Comparison of ENCODE assay signal across 8 mouse cellular contexts in genomic region chr6:22493632-22494260, GRCm38 (mm10).
DNase-seq lines count a peak whose midpoint lies in the region; ATAC-seq and TF ChIP-seq lines count a peak whose summit lies in the region.

No protein-coding gene starts in this region.

- no peaks in the 10 kb centered on the region for H3K4me1 ChIP-seq in embryonic facial prominence, embryonic 11.5 days (ENCODE audit: control insufficient read depth, insufficient read depth, low read length)
- H3K4me1 ChIP-seq in embryonic facial prominence, embryonic 10.5 days = no peaks in the 10 kb centered on the region
- no peaks in the 10 kb centered on the region for H3K4me1 ChIP-seq in thymus, adult 2 months (replicated peaks; ENCODE audit: control insufficient read depth, insufficient read depth, low read length)
- no peaks in the 10 kb centered on the region for H3K4me1 ChIP-seq in stomach, postnatal 0 days (replicated peaks; ENCODE audit: control insufficient read depth, insufficient read depth)

- H3K4me3 ChIP-seq in embryonic facial prominence, embryonic 11.5 days (ENCODE audit: low read depth, low read length) = no peak overlapping the region
- H3K4me3 ChIP-seq in embryonic facial prominence, embryonic 10.5 days = no peak overlapping the region
- H3K4me3 ChIP-seq in thymus, adult 2 months (ENCODE audit: control insufficient read depth, insufficient read depth, low read length) = no peak overlapping the region
- no peak overlapping the region for H3K4me3 ChIP-seq in stomach, postnatal 0 days (ENCODE audit: low read depth, low read length)

- ATAC-seq in embryonic facial prominence, embryonic 11.5 days (replicated peaks; ENCODE audit: insufficient number of reproducible peaks, low FRiP score, low TSS enrichment, low read depth) = no peak
- ATAC-seq in stomach, postnatal 0 days (ENCODE audit: low FRiP score, low TSS enrichment) = peak; percentile 51; the same call in 1 of the 2 replicates

- no peak for TF ChIP-seq EP300 in stomach, postnatal 0 days (optimal IDR thresholded peaks at IDR 0.05)

- H3K36me3 ChIP-seq in embryonic facial prominence, embryonic 11.5 days (replicated peaks; ENCODE audit: control insufficient read depth, insufficient read depth, low read depth, low read length) = no peaks in the 10 kb centered on the region
- no peaks in the 10 kb centered on the region for H3K36me3 ChIP-seq in embryonic facial prominence, embryonic 10.5 days (replicated peaks)
- H3K36me3 ChIP-seq in thymus, adult 2 months (ENCODE audit: control insufficient read depth, insufficient read depth, low read length) = no peaks in the 10 kb centered on the region
- no peaks in the 10 kb centered on the region for H3K36me3 ChIP-seq in stomach, postnatal 0 days (ENCODE audit: control insufficient read depth, insufficient read depth, low read length)

- no peaks in the 10 kb centered on the region for H3K27me3 ChIP-seq in embryonic facial prominence, embryonic 11.5 days (ENCODE audit: control insufficient read depth, insufficient read depth, low read length)
- H3K27me3 ChIP-seq in embryonic facial prominence, embryonic 10.5 days (replicated peaks; ENCODE audit: low read depth, poor library complexity, severe bottlenecking) = no peaks in the 10 kb centered on the region
- H3K27me3 ChIP-seq in thymus, adult 2 months (ENCODE audit: control insufficient read depth, insufficient read depth, low read length) = no peaks in the 10 kb centered on the region
- no peaks in the 10 kb centered on the region for H3K27me3 ChIP-seq in stomach, postnatal 0 days (ENCODE audit: control insufficient read depth, insufficient read depth, low read length)

- 45% methylated on average over 11 of the region's 11 CpGs for WGBS in embryonic facial prominence, embryonic 11.5 days
- WGBS in embryonic facial prominence, embryonic 10.5 days = 46% methylated on average over 11 of the region's 11 CpGs
- WGBS in thymus, adult 2 months = 37% methylated on average over 11 of the region's 11 CpGs
- WGBS in stomach, postnatal 0 days = 30% methylated on average over 11 of the region's 11 CpGs

- H3K9ac ChIP-seq in embryonic facial prominence, embryonic 11.5 days (replicated peaks; ENCODE audit: low read length) = no peak overlapping the region
- no peak overlapping the region for H3K9ac ChIP-seq in stomach, postnatal 0 days (ENCODE audit: low read length)

- no peak overlapping the region for H3K4me2 ChIP-seq in embryonic facial prominence, embryonic 11.5 days (ENCODE audit: low read depth, low read length)
- H3K4me2 ChIP-seq in stomach, postnatal 0 days (replicated peaks; ENCODE audit: low read depth) = no peak overlapping the region; the same call in 1 of the 2 replicates

- H3K27ac ChIP-seq in embryonic facial prominence, embryonic 11.5 days (replicated peaks; ENCODE audit: low read depth, low read length) = no peak overlapping the region
- no peak overlapping the region for H3K27ac ChIP-seq in embryonic facial prominence, embryonic 10.5 days (replicated peaks)
- no peak overlapping the region for H3K27ac ChIP-seq in thymus, adult 2 months (ENCODE audit: control insufficient read depth, insufficient read depth, low read length)
- no peak overlapping the region for H3K27ac ChIP-seq in stomach, postnatal 0 days (replicated peaks)

- TF ChIP-seq POLR2A in thymus, adult 2 months (IDR thresholded peaks at IDR 0.05; ENCODE audit: control insufficient read depth, extremely low read depth, insufficient read depth, low read length, poor library complexity) = no peak

- no peaks in the 10 kb centered on the region for H3K9me3 ChIP-seq in embryonic facial prominence, embryonic 11.5 days (replicated peaks; ENCODE audit: control insufficient read depth, low read length)
- H3K9me3 ChIP-seq in embryonic facial prominence, embryonic 10.5 days = no peaks in the 10 kb centered on the region
- H3K9me3 ChIP-seq in stomach, postnatal 0 days (ENCODE audit: control insufficient read depth, low read length) = no peaks in the 10 kb centered on the region

- DNase-seq in embryonic facial prominence, embryonic 11.5 days (ENCODE audit: low spot score) = peak; percentile 90
- no peak for DNase-seq in embryonic facial prominence, embryonic 10.5 days (ENCODE audit: low spot score)
- peak; percentile 6 for DNase-seq in thymus, adult 2 months
- DNase-seq in thymus, adult 18-20 months = no peak
- DNase-seq in embryo, embryonic 9.5 days (ENCODE audit: extremely low spot score) = peak; percentile 63
- peak; percentile 60 for DNase-seq in hindlimb bud, embryonic 11.5 days (ENCODE audit: extremely low spot score, low read depth, low spot score)
- peak; percentile 72 for DNase-seq in lung, postnatal 25 days (ENCODE audit: low spot score)
- DNase-seq in stomach, postnatal 0 days (ENCODE audit: low spot score) = no peak

- TF ChIP-seq CTCF in thymus, adult 2 months (IDR thresholded peaks at IDR 0.05; ENCODE audit: borderline replicate concordance, control insufficient read depth, extremely low read depth, insufficient read depth, low read length, poor library complexity) = no peak
- TF ChIP-seq CTCF in stomach, postnatal 0 days (IDR thresholded peaks at IDR 0.05; ENCODE audit: low read depth) = peak; percentile 88

Comparison
In these comparisons a context has a peak if more than half of its experiments do, and no peak if none do; other contexts are left out.
1. DNase-seq: peak in embryonic facial prominence, embryonic 11.5 days (single experiment), thymus, adult 2 months (single experiment), embryo, embryonic 9.5 days (single experiment), hindlimb bud, embryonic 11.5 days (single experiment) and lung, postnatal 25 days (single experiment); none in embryonic facial prominence, embryonic 10.5 days (single experiment), thymus, adult 18-20 months (0 of 2) and stomach, postnatal 0 days (single experiment).